Mouse (Mus musculus) embryonic facial prominence, embryonic 11.5 days (tissue): ENCODE results near the gene Tmem168. TPM values are rescaled to one million over a fixed set of nuclear protein-coding genes. Genes with fewer than 3 reads are reported as not detected.

Experiments used
- ATAC-seq: fragments of 200-750 bp; cut with Nextera tagmentation; replicated peaks from 2 replicates; pipeline ENCODE4 v1.8.0; 2017; ENCODE audit warnings: low read depth; ENCODE audit not compliant: insufficient number of reproducible peaks, low FRiP score, low TSS enrichment
- DNase-seq: peaks from one replicate; pipeline ENCODE4 v3.0.0-alpha.2; 2015; ENCODE audit warnings: low spot score
- H3K27ac ChIP-seq: fragments of 300-500 bp; sonication (generic); replicated peaks from 2 replicates; pipeline ENCODE4 v1.5.1; 2014; ENCODE audit warnings: mild to moderate bottlenecking, low read depth, low read length, control low read depth
- H3K27me3 ChIP-seq: fragments of 300-500 bp; sonication (generic); 2 replicates; pipeline ENCODE4 v1.6.1; 2014; ENCODE audit warnings: mild to moderate bottlenecking, low read length, moderate library complexity, mixed read lengths; ENCODE audit not compliant: control insufficient read depth, insufficient read depth
- H3K36me3 ChIP-seq: fragments of 300-500 bp; sonication (generic); replicated peaks from 2 replicates; pipeline ENCODE4 v1.6.1; 2014; ENCODE audit warnings: low read depth, mild to moderate bottlenecking, low read length, moderate library complexity, mixed read lengths; ENCODE audit not compliant: control insufficient read depth, insufficient read depth
- H3K4me1 ChIP-seq: fragments of 300-500 bp; sonication (generic); 2 replicates; pipeline ENCODE4 v1.6.1; 2014; ENCODE audit warnings: low read length, mixed read lengths; ENCODE audit not compliant: control insufficient read depth, insufficient read depth
- H3K4me2 ChIP-seq: fragments of 300-500 bp; sonication (generic); 2 replicates; pipeline ENCODE4 v1.6.1; 2014; ENCODE audit warnings: low read depth, mild to moderate bottlenecking, control low read depth, low read length, moderate library complexity
- H3K4me3 ChIP-seq: fragments of 300-500 bp; sonication (generic); 2 replicates; pipeline ENCODE4 v1.5.1; 2014; ENCODE audit warnings: low read depth, low read length, control low read depth
- H3K9ac ChIP-seq: fragments of 300-500 bp; sonication (generic); replicated peaks from 2 replicates; pipeline ENCODE4 v1.6.1; 2014; ENCODE audit warnings: mild to moderate bottlenecking, control low read depth, low read length
- H3K9me3 ChIP-seq: fragments of 300-500 bp; sonication (generic); replicated peaks from 2 replicates; pipeline ENCODE4 v1.6.1; 2016; ENCODE audit warnings: mild to moderate bottlenecking, low read length, inconsistent platforms, mixed read lengths; ENCODE audit not compliant: control insufficient read depth
- WGBS: fragments of 180-500 bp; shearing (Covaris S2); extraction: QIAGEN DNeasy Blood & Tissue Kit; methylation state at CpG from one replicate; pipeline ENCODE4 v1.1.7; 2014; 5-methylcytosine and 5-hydroxymethylcytosine counted together
- polyA plus RNA-seq: library from polyadenylated mRNA; unstranded; fragments of >200 nt; fragmentation: Nextera tagmentation; extraction: Ambion mirVana; gene quantifications from 2 replicates; pipeline ENCODE4 v1.2.1, GENCODE M21; 2014

The Tmem168 gene
- polyA plus RNA-seq, 1 experiment from 2014 or later: 43.6 TPM

DNA sequence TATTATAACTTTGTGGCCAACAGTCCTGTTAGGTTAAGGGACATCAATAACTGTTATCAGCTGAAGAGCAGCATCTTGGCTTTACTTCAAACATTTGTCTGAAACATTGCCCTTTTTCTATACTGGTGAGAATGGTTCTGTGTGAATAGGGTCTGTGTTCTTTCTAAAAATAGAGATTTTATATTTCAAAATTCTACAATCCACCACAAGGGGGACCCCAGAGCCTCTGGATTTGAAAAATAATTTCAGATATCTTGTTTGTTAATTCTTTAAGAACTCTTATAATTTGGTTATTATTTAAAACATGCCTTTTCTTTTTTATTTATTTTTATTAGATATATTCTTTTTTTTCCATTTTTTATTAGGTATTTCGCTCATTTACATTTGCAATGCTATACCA, 42.2 kb downstream of the Tmem168 start:
- H3K4me1 ChIP-seq: no peaks in the 10 kb centered on the region
- 90% methylated on average over 1 of the region's 1 CpGs for WGBS
- no peak overlapping the region for H3K4me3 ChIP-seq
- DNase-seq: peak; percentile 47
- no peak overlapping the region for H3K27ac ChIP-seq
- H3K27me3 ChIP-seq: no peaks in the 10 kb centered on the region
- H3K9ac ChIP-seq: no peak overlapping the region
- no peaks in the 10 kb centered on the region for H3K36me3 ChIP-seq
- no peaks in the 10 kb centered on the region for H3K9me3 ChIP-seq
- ATAC-seq: no peak
- H3K4me2 ChIP-seq: no peak overlapping the region

DNA sequence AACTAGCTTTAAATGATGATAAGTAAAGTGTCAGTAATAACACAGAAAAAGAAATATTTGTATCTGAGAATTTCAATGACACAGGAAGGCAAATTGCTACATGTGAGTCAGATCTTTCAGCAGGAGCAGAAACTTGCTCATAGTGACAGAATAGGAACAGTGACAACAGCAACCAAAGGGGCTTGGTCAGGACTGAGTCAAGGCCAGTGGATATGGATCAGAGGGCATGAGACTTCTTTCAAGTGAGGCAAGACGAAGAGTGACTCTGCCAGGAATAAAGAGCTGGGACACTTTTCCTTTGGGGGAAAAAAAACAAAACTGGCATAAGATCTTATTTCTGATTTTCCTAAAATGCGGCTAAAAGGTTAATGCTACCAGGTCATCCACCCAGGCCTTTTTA, 52.6 kb downstream of the Tmem168 start:
- no peak overlapping the region for H3K9ac ChIP-seq
- H3K36me3 ChIP-seq: no peaks in the 10 kb centered on the region
- no peaks in the 10 kb centered on the region for H3K9me3 ChIP-seq
- no peak overlapping the region for H3K4me3 ChIP-seq
- H3K27ac ChIP-seq: no peak overlapping the region
- whole genome bisulfite sequencing: 77% methylated on average over 2 of the region's 2 CpGs
- ATAC-seq: no peak
- no peaks in the 10 kb centered on the region for H3K27me3 ChIP-seq
- no peak for DNase-seq
- H3K4me1 ChIP-seq: no peaks in the 10 kb centered on the region
- H3K4me2 ChIP-seq: no peak overlapping the region

- no peaks in the 10 kb centered on the region for H3K9me3 ChIP-seq
- ATAC-seq: no peak
- no peak for DNase-seq
- no peaks in the 10 kb centered on the region for H3K27me3 ChIP-seq
- H3K9ac ChIP-seq: no peak overlapping the region
- H3K36me3 ChIP-seq: no peaks in the 10 kb centered on the region
- no peaks in the 10 kb centered on the region for H3K4me1 ChIP-seq
- no peak overlapping the region for H3K4me2 ChIP-seq
- no peak overlapping the region for H3K27ac ChIP-seq
- WGBS: 90% methylated on average over 3 of the region's 3 CpGs
- H3K4me3 ChIP-seq: no peak overlapping the region
Measured at GRCm38 (mm10) chr6:13541761-13542160, 66.1 kb downstream of the Tmem168 start.

DNA sequence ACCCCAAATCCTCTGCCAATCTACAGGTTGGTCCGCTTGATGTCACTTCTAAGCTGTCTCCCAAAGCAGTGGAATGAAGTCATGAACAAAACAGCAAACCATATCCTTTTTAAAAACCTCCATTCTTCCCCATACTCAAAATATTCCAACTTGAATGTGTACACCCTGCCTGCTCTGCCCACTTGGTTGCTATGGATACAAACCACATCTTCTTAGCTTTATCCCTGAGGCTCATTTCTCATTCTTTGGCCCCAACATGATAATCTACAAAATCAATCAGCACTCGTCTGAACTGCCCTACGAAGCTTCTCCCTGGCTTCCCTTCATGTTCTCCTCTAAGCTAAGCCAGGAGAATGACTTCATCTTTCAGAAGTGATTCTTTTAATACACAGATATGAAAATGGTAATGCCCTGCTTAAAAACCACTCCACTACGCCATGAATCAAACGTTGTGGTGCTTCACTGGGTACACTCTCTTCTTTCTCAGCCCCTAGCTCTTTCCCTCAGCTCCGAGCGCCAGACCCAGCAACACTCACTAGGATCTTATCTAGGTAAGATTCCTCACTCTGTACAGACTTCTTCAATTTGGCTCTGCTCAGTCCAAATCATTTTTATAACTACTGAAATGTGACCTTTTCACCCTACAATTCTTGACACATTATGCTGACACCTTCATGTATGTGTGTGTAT, 70.5 kb downstream of the Tmem168 start:
- 89% methylated on average over 7 of the region's 7 CpGs for whole genome bisulfite sequencing
- no peaks in the 10 kb centered on the region for H3K4me1 ChIP-seq

More for the DNA sequence above, 70.5 kb downstream of the Tmem168 start:
- no peaks in the 10 kb centered on the region for H3K9me3 ChIP-seq
- no peak overlapping the region for H3K27ac ChIP-seq
- H3K4me2 ChIP-seq: no peak overlapping the region
- DNase-seq: no peak
- no peak overlapping the region for H3K4me3 ChIP-seq
- no peaks in the 10 kb centered on the region for H3K27me3 ChIP-seq
- H3K9ac ChIP-seq: no peak overlapping the region
- no peak for ATAC-seq
- no peaks in the 10 kb centered on the region for H3K36me3 ChIP-seq

Other genes starting within 250 kb of the Tmem168 start
- gene Bmt2, start 69.9 kb upstream of the Tmem168 start, polyA plus RNA-seq: 23.7 and 25.8 TPM in 2 replicates
- 11.9 and 14.0 TPM in 2 replicates for gene Gpr85, start 231.8 kb upstream of the Tmem168 start, polyA plus RNA-seq